Mouse (Mus musculus) small intestine, adult 2 months (tissue): Measurements from ENCODE around the gene Khdrbs1.

Experiments
- CTCF ChIP-seq: fragments of 200-500 bp; IDR thresholded peaks from 2 replicates; pipeline ENCODE4 v1.5.1; 2012; ENCODE audit warnings: low read depth, mild to moderate bottlenecking, control low read depth, inconsistent platforms, low read length, moderate library complexity, mixed read lengths; ENCODE audit not compliant: insufficient replicate concordance, insufficient read length; ENCODE audit errors: extremely low read depth
- POLR2A ChIP-seq: fragments of 200-500 bp; IDR thresholded peaks from 2 replicates; pipeline ENCODE4 v1.6.1; 2012; ENCODE audit warnings: low read depth, mild to moderate bottlenecking, control low read depth, inconsistent platforms, low read length, moderate library complexity

GRCm38 (mm10) chr4:129765351-129765750 is 23.2 kb upstream of the Khdrbs1 start:
- TF ChIP-seq CTCF (no peak), POLR2A (no peak)
